Mouse (Mus musculus) adrenal gland, postnatal 4 days (tissue): ENCODE data around the gene Ch25h. TPM values are rescaled to one million over a fixed set of nuclear protein-coding genes. Genes with fewer than 3 reads are reported as not detected.

Source experiments
- DNase-seq, 2 experiments: peaks; one replicate each; pipeline ENCODE4 v3.0.0; 2021 to 2022; ENCODE audit warnings: low spot score in 2 of 2, mixed read lengths in 2 of 2
- long read RNA-seq, 2 experiments: library from polyadenylated mRNA; stranded (forward); transcript quantifications; one replicate each; pipeline ENCODE4 v2.0.0; 2021
- total RNA-seq, 2 experiments: library from RNA; stranded (reverse); gene quantifications; 2 replicates each; pipeline ENCODE4 v1.2.3; 2021

Ch25h gene
- not detected for total RNA-seq
- long read RNA-seq, experiment 1, result 0 reads
- long read RNA-seq, experiment 2, result 0 reads

DNA sequence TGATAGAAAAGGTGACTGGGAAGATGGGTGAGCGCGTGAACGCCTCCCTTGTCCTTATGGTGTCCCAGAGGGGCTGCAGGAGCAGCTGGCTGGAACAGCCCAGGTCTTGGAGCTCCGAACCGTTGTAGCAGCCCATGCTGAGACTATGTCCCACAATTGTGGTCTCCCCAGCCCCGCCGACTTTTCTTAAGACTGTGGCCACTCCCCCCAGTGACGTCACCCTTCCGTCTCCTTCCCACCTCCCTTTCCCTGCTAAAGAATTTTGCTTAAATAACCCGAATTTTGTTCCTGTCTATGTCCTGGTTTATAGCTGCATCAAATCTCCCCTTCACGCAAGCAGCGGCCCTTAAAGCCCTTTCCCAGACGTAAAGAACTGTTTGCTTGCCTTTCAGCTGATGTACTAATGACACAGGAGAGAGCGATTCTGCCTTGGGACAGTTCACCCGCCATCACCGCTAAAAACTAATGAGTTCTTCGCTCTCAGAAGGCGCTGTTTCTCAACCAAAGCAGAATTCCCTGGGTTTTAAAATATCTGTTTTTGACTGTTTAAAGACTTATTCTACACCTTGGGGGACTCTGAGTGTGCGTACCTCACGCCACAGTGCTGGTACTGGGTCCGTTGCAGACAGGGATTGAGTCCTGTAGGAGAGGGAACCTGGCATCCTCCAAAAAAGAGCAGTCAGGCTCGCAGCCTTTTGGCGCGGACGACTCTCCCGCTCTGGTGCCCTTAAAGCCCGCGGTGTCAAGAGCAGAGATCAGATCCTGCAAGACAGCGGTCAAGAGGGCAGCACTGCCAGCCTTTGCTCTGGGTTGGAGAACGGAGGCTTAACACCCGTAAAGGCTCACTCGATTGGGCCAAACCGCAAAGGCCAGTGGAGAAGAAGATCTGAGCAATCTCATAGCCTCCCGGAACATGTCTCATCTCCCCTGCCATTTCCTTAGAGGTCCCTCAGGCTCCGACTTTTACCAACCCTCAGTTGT is at the start of gene Ch25h:
TSS of gene Ch25h (minus strand) at position 174 of the 981 bp plus-strand sequence.
- no peak for DNase-seq

DNA sequence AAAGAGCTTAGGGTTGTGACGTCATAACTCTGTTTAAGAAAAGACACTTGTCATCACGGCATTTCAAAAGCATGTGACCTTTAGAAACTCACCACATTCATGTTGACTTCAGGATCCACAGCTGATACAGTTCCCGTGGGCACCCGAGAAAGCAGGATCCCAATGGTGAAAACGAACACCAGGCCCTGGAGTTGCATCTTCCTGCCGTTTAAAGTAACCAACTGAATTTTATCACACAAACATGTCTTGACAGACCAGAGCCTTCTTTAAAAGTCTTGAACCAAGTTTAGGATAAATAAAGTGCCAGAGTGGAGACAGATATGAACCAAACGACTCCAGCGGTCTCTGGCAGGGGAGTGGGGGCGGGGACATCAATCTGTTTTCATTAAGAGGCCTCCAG is 49.7 kb upstream of the Ch25h start:
- no peak for DNase-seq

GRCm38 (mm10) chr19:34523106-34523725 is 48.3 kb upstream of the Ch25h start:
- no peak for DNase-seq

GRCm38 (mm10) chr19:34521978-34522377 is 47.0 kb upstream of the Ch25h start:
- no peak for DNase-seq

- no peak for DNase-seq
Measured at GRCm38 (mm10) chr19:34521361-34521760, 46.4 kb upstream of the Ch25h start.

- DNase-seq, result no peak
Measured at GRCm38 (mm10) chr19:34520051-34520450, 45.1 kb upstream of the Ch25h start.

DNA sequence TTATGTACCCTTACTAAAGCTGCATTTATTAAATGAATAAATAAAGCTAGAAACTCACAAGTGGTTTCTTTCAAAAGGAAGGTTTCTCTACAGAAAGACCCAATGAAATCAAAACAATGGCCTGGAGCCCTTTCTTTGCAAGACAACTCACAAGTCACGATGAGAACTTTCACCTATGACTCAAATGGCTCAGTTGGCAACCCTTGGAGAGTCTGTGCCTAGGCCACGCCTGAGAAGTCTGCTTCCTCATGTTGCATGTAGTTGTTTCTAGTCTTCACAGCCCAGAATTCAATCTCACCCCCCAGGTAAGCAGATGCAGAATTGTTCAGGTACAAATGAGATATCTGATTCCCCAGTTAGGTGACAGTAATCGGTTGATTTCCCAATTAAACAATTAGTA is 44.7 kb upstream of the Ch25h start:
- DNase-seq, result no peak

GRCm38 (mm10) chr19:34518786-34519185 is 43.8 kb upstream of the Ch25h start:
- DNase-seq, result no peak

DNA sequence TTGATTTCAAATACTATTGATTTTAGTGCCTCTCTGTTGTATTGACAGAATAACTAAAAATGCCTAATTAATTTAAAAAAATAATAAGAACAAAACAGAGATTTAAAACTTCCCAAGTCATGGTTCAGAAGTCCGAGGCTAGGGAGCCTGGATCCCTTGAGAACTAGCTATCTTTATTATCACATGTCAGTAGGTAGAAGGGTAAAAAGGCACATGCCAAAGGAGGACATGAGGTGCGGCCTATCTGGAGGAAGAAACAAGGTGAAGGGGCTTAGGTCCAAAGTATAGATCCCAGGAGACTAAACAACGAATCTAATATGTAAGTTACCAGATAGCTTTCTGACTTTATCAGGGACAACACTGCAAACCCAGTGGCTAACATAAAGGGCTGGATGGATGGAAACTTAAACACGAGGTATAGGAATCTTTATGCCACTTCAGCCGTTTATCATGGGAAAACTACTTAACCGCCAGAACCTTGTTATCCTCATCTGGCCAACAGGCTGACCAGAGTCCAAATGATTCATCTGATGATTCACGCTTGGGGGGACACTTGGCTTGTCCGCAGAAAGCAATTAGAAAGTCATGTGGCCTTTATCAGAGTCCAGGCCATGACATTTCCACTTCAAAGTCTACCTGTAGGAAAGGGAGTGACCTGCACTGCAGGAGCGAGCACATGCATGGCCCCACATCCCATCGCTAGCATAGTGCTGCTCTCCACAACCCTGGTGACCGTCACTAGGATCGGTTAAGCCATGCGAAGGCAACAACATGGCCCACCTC is 43.0 kb upstream of the Ch25h start:
- no peak for DNase-seq

DNA sequence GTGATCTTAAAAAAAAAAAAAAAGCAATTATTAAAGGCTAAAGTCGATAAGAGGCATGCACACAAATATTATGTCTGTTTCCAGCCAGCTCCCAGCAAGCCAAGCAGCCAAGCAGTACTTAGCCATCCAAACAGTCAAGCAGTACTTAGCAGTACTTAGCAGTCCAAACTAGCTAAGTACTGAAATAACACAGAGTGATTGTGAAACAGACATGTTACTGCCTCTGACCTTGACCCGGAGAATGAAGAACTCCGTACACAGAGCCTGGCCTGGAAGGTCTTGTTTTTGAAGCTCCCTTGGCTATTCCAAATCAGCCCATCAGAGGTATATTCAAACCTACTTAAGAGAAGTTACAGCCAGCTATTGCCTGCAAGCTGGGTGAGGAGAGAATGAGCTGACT is 42.2 kb upstream of the Ch25h start:
- DNase-seq, result no peak

- DNase-seq, result no peak
Measured at GRCm38 (mm10) chr19:34516346-34516745, 41.4 kb upstream of the Ch25h start.

DNA sequence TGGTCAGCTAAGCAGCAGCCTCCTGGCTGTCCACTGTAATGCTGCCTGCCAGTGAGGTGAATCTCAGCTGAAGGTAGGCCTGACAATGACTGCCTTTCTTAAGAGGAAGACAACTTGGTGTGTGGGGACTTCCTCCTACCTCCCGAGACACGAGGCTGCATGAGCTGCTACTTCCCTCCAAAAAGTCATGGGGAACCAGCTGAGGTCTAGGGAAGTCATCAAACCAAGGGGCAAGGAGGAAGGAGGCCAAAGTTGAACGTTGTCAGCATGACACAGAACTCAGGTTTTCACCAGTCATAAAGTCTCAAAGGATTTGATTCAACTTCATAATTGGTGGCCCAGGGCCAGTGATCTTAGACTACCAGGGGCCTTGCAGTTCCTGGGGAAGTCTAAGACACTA is 40.7 kb upstream of the Ch25h start:
- DNase-seq, result no peak

- no peak for DNase-seq
Measured at GRCm38 (mm10) chr19:34511528-34511927, 36.6 kb upstream of the Ch25h start.

DNA sequence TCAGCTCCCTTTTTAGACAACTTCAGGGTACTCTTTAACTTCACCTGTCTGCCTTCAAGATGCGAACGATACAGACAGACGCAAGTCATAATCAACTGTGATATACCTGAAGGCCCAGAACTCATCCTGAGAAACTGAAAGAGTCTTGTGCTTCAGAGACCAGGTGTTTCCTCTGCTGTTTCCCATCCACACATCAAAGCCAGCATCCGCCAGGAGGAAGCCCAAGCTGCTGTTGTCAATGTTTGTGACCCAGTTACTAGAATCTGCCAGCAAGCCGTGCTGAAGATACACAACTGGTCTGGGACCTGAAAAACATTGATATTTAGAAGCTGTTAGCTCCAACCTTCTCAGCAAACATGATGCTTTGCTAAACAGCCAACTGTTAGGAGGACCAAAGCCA is 35.8 kb upstream of the Ch25h start:
- no peak for DNase-seq

- no peak for DNase-seq
Measured at GRCm38 (mm10) chr19:34505161-34505721, 30.3 kb upstream of the Ch25h start.

- peak in 1 of 2 experiments; percentile 57 for DNase-seq
Measured at GRCm38 (mm10) chr19:34500763-34501162, 25.8 kb upstream of the Ch25h start.

DNA sequence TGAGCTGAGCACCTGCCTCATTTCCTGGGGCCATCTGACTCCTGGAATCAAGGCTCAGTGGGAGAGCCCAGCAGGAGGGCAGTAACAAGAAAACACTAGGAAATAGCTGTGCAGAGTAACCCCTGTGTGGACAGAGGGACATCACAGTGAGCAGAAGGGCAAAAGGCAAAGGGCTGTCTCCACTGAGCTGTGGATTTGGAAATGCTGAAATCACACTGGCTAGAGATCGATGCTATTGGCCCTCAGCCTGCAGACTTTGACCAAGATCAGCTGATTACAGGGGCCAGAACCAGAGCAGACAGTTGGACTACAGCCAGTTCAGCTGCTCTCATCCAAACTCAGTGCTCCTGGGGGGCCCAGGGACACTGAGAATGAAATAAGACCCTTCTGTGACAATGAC is 21.4 kb upstream of the Ch25h start:
- no peak for DNase-seq

GRCm38 (mm10) chr19:34493859-34494258 is 18.9 kb upstream of the Ch25h start:
- DNase-seq, result no peak

DNA sequence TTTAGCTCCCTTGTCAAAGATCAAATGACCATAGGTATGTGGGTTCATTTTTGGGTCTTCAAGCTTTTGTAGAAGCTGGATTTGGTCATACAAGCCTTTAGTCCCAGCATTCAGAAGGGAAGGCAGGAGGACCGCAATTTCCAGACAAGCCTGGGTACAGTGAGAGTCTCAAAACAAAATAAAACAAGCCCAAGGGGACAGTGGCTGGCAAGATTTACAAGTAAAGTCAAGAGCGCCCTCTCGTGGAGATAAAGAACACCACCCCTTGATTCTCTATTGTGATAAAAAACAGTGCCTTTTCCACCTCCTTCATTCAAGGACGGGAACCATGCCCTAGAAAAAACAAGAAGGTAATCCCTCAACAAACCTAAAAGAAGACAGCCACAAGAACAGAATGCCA is 8.6 kb upstream of the Ch25h start:
- no peak for DNase-seq

GRCm38 (mm10) chr19:34474228-34474990 is 555 bp downstream of the Ch25h start:
- no peak for DNase-seq

- DNase-seq, result no peak
Measured at GRCm38 (mm10) chr19:34471703-34472102, 3.3 kb downstream of the Ch25h start.
